In the genomic region with DNA sequence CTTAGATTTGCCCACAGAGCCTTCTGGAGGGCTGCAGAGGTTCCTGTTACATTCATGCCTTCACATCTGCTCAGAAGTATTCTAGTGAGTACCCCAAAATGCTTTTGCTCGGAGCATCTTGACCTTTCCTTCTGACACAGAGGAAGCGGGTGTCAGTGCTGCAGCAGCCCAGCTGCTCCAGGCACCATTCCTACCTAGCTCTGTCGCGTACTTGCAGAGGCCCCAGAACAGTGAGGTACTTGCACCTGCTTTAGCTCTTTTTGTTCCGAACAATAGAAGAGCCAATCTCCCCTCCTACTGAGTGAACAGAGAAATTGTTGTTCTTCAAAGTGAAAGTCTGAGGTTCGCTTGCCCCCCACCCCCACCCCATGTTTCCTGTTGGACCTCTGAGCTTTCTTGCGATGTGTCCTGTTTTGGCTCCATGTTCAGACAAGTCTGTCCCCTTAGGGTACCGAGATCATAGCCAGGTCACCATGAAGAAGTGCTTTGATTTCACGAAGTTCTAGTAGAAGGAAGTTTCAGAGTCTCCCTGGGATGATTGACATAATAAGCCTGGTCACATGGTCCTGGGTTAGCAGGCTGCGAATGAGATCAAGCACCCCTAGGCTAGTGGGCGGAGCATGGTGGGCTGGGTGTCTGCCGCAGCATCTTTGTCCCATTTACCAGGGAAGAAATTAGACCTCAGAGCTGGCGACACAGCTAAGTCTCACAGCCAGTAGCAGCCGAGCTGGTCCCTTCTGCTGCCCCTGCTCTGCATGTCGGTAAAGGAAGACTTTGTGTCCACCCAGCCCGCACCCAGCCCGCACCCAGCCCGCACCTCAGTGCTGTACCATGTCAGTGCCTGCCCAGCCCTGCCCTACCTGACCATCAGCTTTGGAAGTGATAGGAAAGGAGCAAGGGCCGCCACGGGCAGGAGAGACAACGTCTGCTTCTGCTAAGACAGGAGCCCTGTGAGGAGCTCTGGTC, we compare ENCODE assay signal across 9 mouse cellular contexts.
DNase-seq lines count a peak whose midpoint lies in the region; ATAC-seq lines count a peak whose summit lies in the region.
"Had no signal": no experiment of that assay in that cellular context is flagged by ENCODE, and none has a peak within 500 bp of the region (broad histone marks: within the 10 kb centered on the region; RNA-seq: fewer than 3 reads in every experiment).

No protein-coding gene starts in this region.

- no peak; the same call in 1 of the 2 replicates for ATAC-seq in liver, embryonic 11.5 days (replicated peaks; ENCODE audit: low FRiP score)
- no peak; the same call in 1 of the 2 replicates for ATAC-seq in monocyte, adult 5-6 weeks (replicated peaks; ENCODE audit: insufficient number of reproducible peaks, low FRiP score, low TSS enrichment, poor library complexity, severe bottlenecking)

- DNase-seq in gastrocnemius, postnatal 14 days = peak; percentile 23
- no peak for DNase-seq in gastrocnemius, postnatal 25 days
- peak; percentile 84 for DNase-seq in embryonic facial prominence, embryonic 10.5 days (ENCODE audit: low spot score)
- DNase-seq in heart, postnatal 14 days = peak; percentile 23 to 45
- no peak for DNase-seq in liver, embryonic 11.5 days (ENCODE audit: low spot score)
- DNase-seq in neural tube, embryonic 10.5 days (ENCODE audit: extremely low spot score, low spot score) = peak; percentile 22
- no peak for DNase-seq in c-Kit-positive CD71-positive TER-119-positive erythroid progenitor cells, embryonic 14.5 days (ENCODE audit: low spot score)

- H3K4me3 ChIP-seq in embryonic facial prominence, embryonic 10.5 days = peak overlapping the region; percentile 42
- H3K4me3 ChIP-seq in liver, embryonic 11.5 days (ENCODE audit: low read depth, low read length) = no peak overlapping the region

- peaks cover 41% of the 10 kb centered on the region for H3K4me1 ChIP-seq in embryonic facial prominence, embryonic 10.5 days
- H3K4me1 ChIP-seq in liver, embryonic 11.5 days (replicated peaks; ENCODE audit: control insufficient read depth, insufficient read depth, low read length) = 0 out of 2 replicates have a peak, but pooled peaks cover 5% of the 10 kb centered on the region

- WGBS in embryonic facial prominence, embryonic 10.5 days = 27% methylated on average over 21 of the region's 21 CpGs
- 53% methylated on average over 21 of the region's 21 CpGs for WGBS in liver, embryonic 11.5 days

- H3K4me2 ChIP-seq in liver, embryonic 11.5 days = peak overlapping the region; percentile 18; the same call in 1 of the 2 replicates

- no peaks in the 10 kb centered on the region for H3K9me3 ChIP-seq in embryonic facial prominence, embryonic 10.5 days
- H3K9me3 ChIP-seq in liver, embryonic 11.5 days (ENCODE audit: control insufficient read depth, low read length) = no peaks in the 10 kb centered on the region

- H3K27ac ChIP-seq in embryonic facial prominence, embryonic 10.5 days (replicated peaks) = peak overlapping the region; percentile 83
- H3K27ac ChIP-seq in liver, embryonic 11.5 days (ENCODE audit: low read depth, low read length) = no peak overlapping the region

- H3K9ac ChIP-seq in liver, embryonic 11.5 days (ENCODE audit: low read depth, low read length) = no peak overlapping the region

- no peaks in the 10 kb centered on the region for H3K27me3 ChIP-seq in embryonic facial prominence, embryonic 10.5 days (replicated peaks; ENCODE audit: low read depth, poor library complexity, severe bottlenecking)
- H3K27me3 ChIP-seq in liver, embryonic 11.5 days (replicated peaks; ENCODE audit: control insufficient read depth, insufficient read depth, low read length) = no peaks in the 10 kb centered on the region

- intact Hi-C loops in gastrocnemius, postnatal 14 days (cut with DNase I; ENCODE audit: low total_unique reads) = no loop called here
- intact Hi-C loops in heart, postnatal 14 days (cut with DNase I) = no loop called here

- peaks cover 7% of the 10 kb centered on the region for H3K36me3 ChIP-seq in embryonic facial prominence, embryonic 10.5 days (replicated peaks)
- H3K36me3 ChIP-seq in liver, embryonic 11.5 days (ENCODE audit: control insufficient read depth, insufficient read depth, low read length) = no peaks in the 10 kb centered on the region
- H3K36me3 ChIP-seq: G1E had no signal

Comparison
In these comparisons a context has a peak if more than half of its experiments do, and no peak if none do; other contexts are left out.
1. DNase-seq: peak in gastrocnemius, postnatal 14 days (single experiment), embryonic facial prominence, embryonic 10.5 days (single experiment), heart, postnatal 14 days (2 of 2) and neural tube, embryonic 10.5 days (single experiment); none in gastrocnemius, postnatal 25 days (single experiment), liver, embryonic 11.5 days (single experiment) and c-Kit-positive CD71-positive TER-119-positive erythroid progenitor cells, embryonic 14.5 days (single experiment).